Mouse (Mus musculus) adrenal gland, adult 8-10 months (tissue): ENCODE measurements around the gene Slc9a1. TPM values are rescaled to one million over a fixed set of nuclear protein-coding genes. Genes with fewer than 3 reads are reported as not detected.

ENCODE experiments used
- DNase-seq: peaks from one replicate; pipeline ENCODE4 v3.0.0; 2022
- total RNA-seq, 4 experiments: library from RNA; stranded (reverse); gene quantifications; 2 replicates each; pipeline ENCODE4 v1.2.4; 2022

Gene Slc9a1
- 10 to 100 TPM; 50.3 to 83.2 (median 63.5) TPM for total RNA-seq

- peak; percentile 93 for DNase-seq
These were observed at the start of gene Slc9a1 for GRCm38 (mm10) chr4:133369553-133370297. Gene Slc9a1, plus strand, starts transcription at chr4:133369706.

DNA sequence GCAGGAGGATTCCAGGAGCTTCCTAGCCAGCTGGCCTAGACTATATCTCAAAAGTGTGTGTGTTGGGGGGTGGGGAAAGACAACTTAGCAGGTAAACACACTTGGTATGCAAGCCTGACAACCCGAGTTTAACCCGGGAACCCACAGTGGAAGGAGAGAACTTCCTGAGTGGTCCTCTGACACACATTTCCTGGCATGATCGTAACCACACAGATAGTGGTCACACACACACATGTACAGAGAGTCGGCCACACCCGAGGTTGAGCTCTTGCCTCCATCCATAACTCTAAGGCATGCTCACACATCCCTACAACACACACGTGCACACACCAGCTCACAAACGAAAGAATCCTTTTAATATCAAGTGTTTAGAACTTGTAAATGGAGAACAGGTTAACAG is 41.4 kb upstream of the Slc9a1 start:
- no peak for DNase-seq

DNA sequence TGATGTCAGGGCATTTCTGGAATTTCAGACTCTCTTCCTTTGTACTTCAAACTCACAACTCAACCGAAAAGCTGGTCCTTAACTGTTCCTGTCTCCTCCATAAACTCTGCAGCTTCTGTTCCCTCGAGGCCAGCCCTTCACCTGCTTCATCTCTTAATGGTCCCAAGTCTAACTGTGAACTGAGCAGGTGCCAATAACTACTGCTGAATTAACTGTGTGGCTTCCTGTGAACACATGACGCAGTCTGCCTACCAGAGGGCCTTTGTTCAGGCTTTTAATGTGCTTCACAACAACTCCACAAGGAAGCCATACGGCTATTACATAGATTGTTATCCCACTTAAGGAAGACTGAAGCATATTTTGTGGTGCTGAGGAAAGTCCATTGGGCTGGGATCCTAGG is 39.2 kb upstream of the Slc9a1 start:
- DNase-seq: no peak

DNA sequence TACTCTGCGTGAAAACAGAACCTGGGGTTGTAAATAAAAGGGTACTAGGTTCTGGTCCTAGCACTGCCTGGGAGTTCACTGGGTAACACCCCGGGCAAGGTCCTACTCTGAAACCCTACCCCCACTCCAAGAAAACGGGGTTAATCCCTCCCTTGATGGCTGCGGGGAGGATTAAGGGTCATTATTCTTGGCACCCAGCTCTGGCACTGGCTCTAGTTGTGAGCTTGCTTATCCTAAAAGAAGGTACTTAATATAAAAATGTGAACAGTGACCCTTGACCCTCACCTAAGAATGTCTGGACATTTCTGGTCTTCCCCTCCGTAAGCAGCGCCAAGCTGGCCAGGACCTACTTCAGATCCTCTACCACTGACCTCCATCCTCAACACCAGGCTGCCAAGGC is 36.2 kb upstream of the Slc9a1 start:
- no peak for DNase-seq

- DNase-seq: no peak
These were observed 31.5 kb upstream of the Slc9a1 start for GRCm38 (mm10) chr4:133337833-133338520.

- no peak for DNase-seq
These were observed 30.9 kb upstream of the Slc9a1 start for GRCm38 (mm10) chr4:133338521-133339095.

GRCm38 (mm10) chr4:133339148-133339749 is 30.3 kb upstream of the Slc9a1 start:
- DNase-seq: peak; percentile 97

DNA sequence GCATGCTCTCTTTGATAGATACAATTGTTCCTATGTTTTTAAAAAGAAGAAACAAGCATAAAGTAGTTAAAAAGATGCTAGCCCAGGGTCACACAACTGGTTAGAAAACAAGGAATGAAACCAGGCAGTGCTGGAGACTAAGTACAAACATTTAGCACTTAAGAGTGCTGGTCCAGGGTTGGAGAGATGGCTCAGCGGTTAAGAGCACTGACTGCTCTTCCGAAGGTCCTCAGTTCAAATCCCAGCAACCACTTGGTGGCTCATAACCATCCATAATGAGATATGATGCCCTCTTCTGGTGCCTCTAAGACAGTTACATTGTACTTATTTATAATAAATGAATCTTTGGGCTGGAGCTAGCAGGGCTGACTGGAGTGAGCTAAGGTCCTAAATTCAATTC is 29.3 kb upstream of the Slc9a1 start:
- DNase-seq: no peak

- DNase-seq: no peak
These were observed 25.4 kb upstream of the Slc9a1 start for GRCm38 (mm10) chr4:133344112-133344511.

- no peak for DNase-seq
These were observed 23.8 kb upstream of the Slc9a1 start for GRCm38 (mm10) chr4:133345702-133346101.

GRCm38 (mm10) chr4:133346577-133346976 is 22.9 kb upstream of the Slc9a1 start:
- no peak for DNase-seq

GRCm38 (mm10) chr4:133347624-133348023 is 21.9 kb upstream of the Slc9a1 start:
- no peak for DNase-seq

DNA sequence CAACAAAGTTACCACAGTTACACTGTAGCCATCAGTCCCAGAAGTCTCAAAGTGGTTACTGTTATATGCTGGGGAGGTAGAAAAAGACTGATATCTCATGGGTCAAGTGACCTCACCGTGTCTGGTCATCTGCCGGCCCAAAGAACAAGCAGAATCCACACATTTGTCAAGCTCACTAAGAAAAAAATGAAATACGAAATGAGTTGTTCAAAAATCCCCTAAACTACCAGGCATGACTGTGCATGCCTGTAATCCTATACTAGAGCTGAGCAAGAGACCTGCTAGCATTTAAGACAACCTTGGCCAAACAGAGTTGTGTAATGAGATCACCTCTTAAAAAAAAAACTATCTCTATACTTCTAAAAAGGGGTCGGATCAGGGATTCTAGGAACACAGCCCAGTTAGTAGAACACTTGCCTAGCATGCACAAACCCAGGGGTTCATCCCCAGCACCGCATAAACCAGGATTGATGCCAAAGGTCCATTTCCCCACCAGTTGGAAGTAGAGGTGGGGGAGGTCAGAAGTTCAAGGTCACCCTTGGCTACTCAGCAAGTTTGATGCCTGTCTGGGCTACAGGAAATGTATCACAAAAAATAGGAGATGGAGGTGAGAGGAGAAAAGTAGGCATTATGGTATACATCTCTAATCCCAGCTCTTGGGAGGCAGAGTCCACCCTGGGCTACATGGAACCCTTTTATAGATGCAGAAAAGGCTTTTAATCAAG is 21.3 kb upstream of the Slc9a1 start:
- DNase-seq: no peak

GRCm38 (mm10) chr4:133352797-133353196 is 16.7 kb upstream of the Slc9a1 start:
- DNase-seq: no peak

GRCm38 (mm10) chr4:133353367-133354365 is 15.8 kb upstream of the Slc9a1 start, which contains the start of gene Wdtc1:
Gene Wdtc1, minus strand, starts transcription at chr4:133353481.
- DNase-seq: no peak

DNA sequence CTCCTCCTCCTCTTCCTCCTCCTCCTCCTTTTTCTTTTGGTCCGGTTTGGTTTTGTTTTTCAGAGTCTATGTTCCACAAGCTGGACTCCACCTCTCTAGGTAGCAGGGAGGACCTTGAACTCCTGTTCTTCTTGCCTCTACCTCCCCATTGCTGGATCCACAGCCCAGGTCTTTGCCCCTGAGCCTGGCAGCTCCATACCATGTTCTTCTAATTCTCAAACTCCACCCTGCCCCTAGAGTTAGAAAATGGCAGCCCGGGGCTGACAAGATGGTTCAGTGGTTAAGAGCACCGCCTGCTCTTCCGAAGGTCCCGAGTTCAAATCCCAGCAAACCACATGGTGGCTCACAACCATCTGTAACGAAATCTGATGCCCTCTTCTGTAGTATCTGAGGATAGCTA is 14.9 kb upstream of the Slc9a1 start:
- no peak for DNase-seq

- DNase-seq: no peak
These were observed 1.1 kb downstream of the Slc9a1 start for GRCm38 (mm10) chr4:133370298-133371274.

DNA sequence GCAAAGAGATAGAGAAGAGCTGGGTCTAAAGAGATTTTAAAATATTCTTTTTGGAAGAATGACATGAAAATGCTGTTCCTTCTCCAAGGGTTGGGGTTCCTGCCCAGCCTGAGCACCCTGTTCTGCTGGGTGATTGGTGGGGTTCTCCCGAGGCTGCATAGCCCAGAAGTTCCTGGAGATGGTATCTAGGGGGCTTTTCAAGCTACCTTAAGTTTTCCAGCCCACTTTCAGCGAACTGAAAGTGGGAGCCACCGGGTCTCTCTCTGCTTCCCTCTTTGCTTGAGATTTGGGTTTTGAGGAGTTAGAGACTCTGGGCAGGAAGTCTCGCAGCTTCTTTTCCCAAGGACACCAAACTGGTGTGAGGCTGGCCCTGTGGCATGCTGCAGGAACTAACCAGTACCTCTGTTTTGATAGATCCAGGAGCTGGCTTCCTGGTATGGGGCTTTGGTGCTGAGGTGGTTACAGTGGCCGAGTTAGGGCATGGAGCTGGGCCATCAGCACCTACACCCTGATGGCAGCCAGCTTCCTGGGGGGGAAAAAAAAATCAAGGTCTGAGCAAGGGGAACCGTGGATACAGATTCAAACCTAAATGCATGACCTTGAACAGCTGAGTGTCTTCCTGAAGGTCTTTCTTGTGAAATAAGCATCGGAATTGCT is 2.2 kb downstream of the Slc9a1 start:
- no peak for DNase-seq

DNA sequence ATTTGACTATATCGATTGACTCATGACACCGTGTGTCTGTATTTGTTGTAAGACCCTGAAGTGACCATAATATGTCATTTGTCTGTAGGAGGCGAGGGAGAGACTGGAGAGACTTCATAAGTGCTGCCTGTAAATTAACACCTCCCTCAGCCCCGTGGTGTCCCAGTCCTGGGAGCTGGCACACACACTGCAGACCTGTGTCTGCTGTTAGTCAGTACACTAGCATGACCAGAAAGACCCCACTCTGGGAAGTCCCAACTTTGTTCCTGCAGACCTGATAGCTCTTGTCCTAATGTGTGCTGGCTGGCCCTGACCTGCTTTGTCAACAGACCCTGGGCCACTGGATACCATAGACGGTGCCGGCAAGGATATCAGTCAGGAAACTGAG is 2.8 kb downstream of the Slc9a1 start:
- no peak for DNase-seq
